Mouse (Mus musculus) cerebellum, adult (tissue): ENCODE data around the gene Kdm4b.

Experiments used
- ATAC-seq: cut with Nextera tagmentation; 2 replicates; pipeline ENCODE4 v1.9.2; 2017; ENCODE audit warnings: mild to moderate bottlenecking, moderate library complexity, mixed read lengths; ENCODE audit not compliant: insufficient number of reproducible peaks, low FRiP score, low TSS enrichment

The Kdm4b gene

GRCm38 (mm10) chr17:56379281-56379834, 53.5 kb downstream of the Kdm4b start:
- no peak for ATAC-seq

GRCm38 (mm10) chr17:56380286-56380685, 54.4 kb downstream of the Kdm4b start:
- ATAC-seq: peak; percentile 79

- no peak for ATAC-seq
These were observed 55.3 kb downstream of the Kdm4b start for GRCm38 (mm10) chr17:56381183-56381582.

GRCm38 (mm10) chr17:56382997-56383396, 57.1 kb downstream of the Kdm4b start:
- ATAC-seq: no peak

- no peak for ATAC-seq
These were observed 59.0 kb downstream of the Kdm4b start for GRCm38 (mm10) chr17:56384903-56385302.

- 0 out of 2 replicates have a peak, but pooled peaks have one; percentile 13 for ATAC-seq
These were observed 61.8 kb downstream of the Kdm4b start for GRCm38 (mm10) chr17:56387612-56388011.

GRCm38 (mm10) chr17:56393238-56393637, 67.4 kb downstream of the Kdm4b start:
- ATAC-seq: no peak

- ATAC-seq: no peak
These were observed 68.0 kb downstream of the Kdm4b start for GRCm38 (mm10) chr17:56393889-56394288.

GRCm38 (mm10) chr17:56396051-56396450, 70.2 kb downstream of the Kdm4b start:
- ATAC-seq: no peak

- ATAC-seq: no peak
These were observed 74.4 kb downstream of the Kdm4b start for GRCm38 (mm10) chr17:56400221-56400620.

- ATAC-seq: peak; percentile 32; the same call in 1 of the 2 replicates
These were observed 75.2 kb downstream of the Kdm4b start for GRCm38 (mm10) chr17:56401051-56401521.

GRCm38 (mm10) chr17:56405341-56405740, 79.5 kb downstream of the Kdm4b start:
- no peak for ATAC-seq

GRCm38 (mm10) chr17:56405856-56406840, 80.3 kb downstream of the Kdm4b start:
- no peak for ATAC-seq

GRCm38 (mm10) chr17:56406878-56407277, 81.0 kb downstream of the Kdm4b start:
- ATAC-seq: no peak

- ATAC-seq: no peak
These were observed 81.5 kb downstream of the Kdm4b start for GRCm38 (mm10) chr17:56407379-56407778.

- no peak for ATAC-seq
These were observed 83.2 kb downstream of the Kdm4b start for GRCm38 (mm10) chr17:56408965-56409625.

GRCm38 (mm10) chr17:56409759-56410158, 83.9 kb downstream of the Kdm4b start:
- no peak for ATAC-seq

GRCm38 (mm10) chr17:56411437-56411836, 85.6 kb downstream of the Kdm4b start:
- ATAC-seq: no peak

- ATAC-seq: peak; percentile 59
These were observed 87.3 kb downstream of the Kdm4b start for GRCm38 (mm10) chr17:56413113-56413512.

- ATAC-seq: no peak
These were observed 88.9 kb downstream of the Kdm4b start for GRCm38 (mm10) chr17:56414785-56415184.

GRCm38 (mm10) chr17:56418304-56418703, 92.4 kb downstream of the Kdm4b start:
- no peak for ATAC-seq
